Mouse (Mus musculus) embryonic facial prominence, embryonic 10.5 days (tissue): ENCODE data around the gene Iglon5. TPM values are rescaled to one million over a fixed set of nuclear protein-coding genes. Genes with fewer than 3 reads are reported as not detected.
A peak's percentile ranks its signal among the peaks of the same experiment; 100 is the strongest.

Experiments
- DNase-seq: peaks from one replicate; pipeline ENCODE4 v3.0.0-alpha.2; 2017; ENCODE audit warnings: low spot score
- H3K27ac ChIP-seq: fragments of 300-500 bp; sonication (generic); replicated peaks from 2 replicates; pipeline ENCODE4 v1.5.1; 2016; ENCODE audit warnings: mild to moderate bottlenecking
- H3K27me3 ChIP-seq: fragments of 300-500 bp; sonication (generic); replicated peaks from 2 replicates; pipeline ENCODE4 v1.6.1; 2016; ENCODE audit warnings: low read depth, mild to moderate bottlenecking; ENCODE audit not compliant: poor library complexity, severe bottlenecking
- H3K36me3 ChIP-seq: fragments of 300-500 bp; sonication (generic); replicated peaks from 2 replicates; pipeline ENCODE4 v1.6.1; 2016; ENCODE audit warnings: mild to moderate bottlenecking, moderate library complexity
- H3K4me1 ChIP-seq: fragments of 300-500 bp; sonication (generic); 2 replicates; pipeline ENCODE4 v1.6.1; 2016
- H3K4me3 ChIP-seq: fragments of 300-500 bp; sonication (generic); 2 replicates; pipeline ENCODE4 v1.5.1; 2016; ENCODE audit warnings: mild to moderate bottlenecking, moderate library complexity
- H3K9me3 ChIP-seq: fragments of 300-500 bp; sonication (generic); 2 replicates; pipeline ENCODE4 v1.6.1; 2016; ENCODE audit warnings: mild to moderate bottlenecking
- WGBS: fragments of 180-500 bp; shearing (Covaris S2); methylation state at CpG from one replicate; pipeline ENCODE4 v1.1.7; 2016; 5-methylcytosine and 5-hydroxymethylcytosine counted together
- polyA plus RNA-seq: library from polyadenylated mRNA; unstranded; fragments of >200 nt; fragmentation: Nextera tagmentation; extraction: Ambion mirVana; gene quantifications from 2 replicates; pipeline ENCODE4 v1.2.1, GENCODE M21; 2016

Iglon5 gene
- polyA plus RNA-seq, 1 experiment from 2014 or later: 0.71 TPM

DNA sequence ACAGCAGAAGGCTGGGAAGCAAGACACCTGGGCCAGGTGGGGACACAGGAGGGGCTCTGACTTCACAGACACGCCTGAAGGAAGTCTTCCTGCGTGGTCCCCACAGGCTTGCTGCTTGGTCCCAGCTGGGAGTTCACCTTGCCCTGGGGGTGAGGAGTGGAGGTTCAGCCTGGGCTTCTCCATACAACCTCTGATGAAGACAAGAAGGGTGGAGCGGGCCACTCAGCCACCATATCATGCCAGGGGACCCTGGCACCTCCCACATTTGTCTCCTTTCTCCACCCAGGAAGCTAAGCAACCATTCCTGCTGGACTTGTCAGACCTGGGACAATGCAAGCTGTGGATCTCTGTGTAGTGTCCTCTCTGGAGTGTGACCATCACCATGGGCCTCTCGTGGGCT is 27.0 kb downstream of the Iglon5 start, which contains the start of gene Vsig10l:
Vsig10l (plus strand) TSS at position 301 of the 400 bp plus-strand sequence.
- peaks cover 2% of the 10 kb centered on the region; the same call in 1 of the 2 replicates for H3K36me3 ChIP-seq
- peaks cover 54% of the 10 kb centered on the region for H3K27me3 ChIP-seq
- peaks cover 18% of the 10 kb centered on the region for H3K4me1 ChIP-seq
- H3K9me3 ChIP-seq: 0 out of 2 replicates have a peak, but pooled peaks cover 2% of the 10 kb centered on the region
- no peak for DNase-seq
- H3K4me3 ChIP-seq: no peak within 1 kb of the TSS
- H3K27ac ChIP-seq: no peak within 1 kb of the TSS
- 72% methylated on average over 4 of the region's 4 CpGs for WGBS

DNA sequence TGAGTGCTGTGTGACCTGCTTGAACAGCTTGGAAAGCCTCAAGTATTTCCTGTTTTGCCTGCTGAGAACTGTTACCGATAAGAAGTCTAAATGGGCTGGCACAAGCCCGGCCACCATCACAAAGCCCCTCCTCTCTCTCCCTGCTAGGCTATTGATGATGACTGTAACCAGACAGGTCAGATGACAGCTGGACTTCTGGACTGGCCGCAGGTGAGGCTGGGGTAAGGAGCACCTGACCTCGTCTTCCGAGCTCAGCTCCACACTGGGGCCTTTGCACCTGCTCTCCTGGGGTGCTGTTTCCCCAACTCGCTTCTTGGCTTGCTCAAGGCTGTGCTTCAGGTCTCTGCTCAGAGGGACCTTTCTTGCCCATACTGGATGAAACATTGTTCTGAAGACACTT is 35.5 kb downstream of the Iglon5 start:
- no peak overlapping the region for H3K4me3 ChIP-seq
- no peaks in the 10 kb centered on the region for H3K4me1 ChIP-seq
- H3K36me3 ChIP-seq: peaks cover 69% of the 10 kb centered on the region
- 92% methylated on average over 6 of the region's 6 CpGs for WGBS
- no peak overlapping the region for H3K27ac ChIP-seq
- DNase-seq: no peak
- no peaks in the 10 kb centered on the region for H3K27me3 ChIP-seq
- no peaks in the 10 kb centered on the region for H3K9me3 ChIP-seq

DNA sequence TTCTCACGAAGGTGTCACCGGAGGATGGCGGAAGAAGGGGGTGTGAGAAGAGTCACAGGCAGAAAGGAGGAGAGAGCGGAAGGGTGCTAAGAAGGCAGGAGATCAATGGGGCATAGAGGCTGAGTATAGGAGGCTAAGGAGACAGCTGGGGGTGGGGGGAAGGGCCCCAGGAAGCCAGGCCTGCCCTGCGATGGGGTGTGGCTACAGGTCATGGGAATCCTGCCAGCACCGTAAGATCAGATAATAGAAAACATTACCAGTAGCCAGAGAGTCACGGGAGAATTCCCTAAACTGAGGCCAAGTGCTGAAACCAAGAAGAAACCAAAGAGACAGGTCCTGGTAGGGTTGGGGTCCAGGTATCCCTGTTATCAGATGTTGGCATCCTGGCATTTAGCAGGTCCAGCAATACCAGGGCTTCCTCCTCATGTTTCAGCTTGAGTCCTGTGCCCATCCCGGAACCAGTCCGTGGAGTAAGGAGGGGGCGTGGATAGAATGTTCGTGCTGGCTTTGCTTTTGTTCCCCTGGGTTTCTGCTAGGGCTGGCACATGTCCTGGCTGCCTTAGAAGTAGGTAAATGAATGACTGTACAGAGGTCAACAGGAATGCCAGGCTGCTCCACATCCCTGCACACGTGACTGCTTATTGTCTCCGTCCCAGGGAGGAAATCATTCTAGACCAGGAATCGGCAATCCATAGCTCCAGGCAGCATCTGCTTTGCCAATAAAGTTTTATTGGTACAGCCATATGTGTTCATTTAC is 36.1 kb downstream of the Iglon5 start:
- H3K36me3 ChIP-seq: peaks cover 69% of the 10 kb centered on the region
- H3K27ac ChIP-seq: no peak overlapping the region
- DNase-seq: no peak
- H3K4me1 ChIP-seq: no peaks in the 10 kb centered on the region
- H3K27me3 ChIP-seq: no peaks in the 10 kb centered on the region
- H3K4me3 ChIP-seq: no peak overlapping the region
- WGBS: 91% methylated on average over 14 of the region's 14 CpGs
- no peaks in the 10 kb centered on the region for H3K9me3 ChIP-seq

DNA sequence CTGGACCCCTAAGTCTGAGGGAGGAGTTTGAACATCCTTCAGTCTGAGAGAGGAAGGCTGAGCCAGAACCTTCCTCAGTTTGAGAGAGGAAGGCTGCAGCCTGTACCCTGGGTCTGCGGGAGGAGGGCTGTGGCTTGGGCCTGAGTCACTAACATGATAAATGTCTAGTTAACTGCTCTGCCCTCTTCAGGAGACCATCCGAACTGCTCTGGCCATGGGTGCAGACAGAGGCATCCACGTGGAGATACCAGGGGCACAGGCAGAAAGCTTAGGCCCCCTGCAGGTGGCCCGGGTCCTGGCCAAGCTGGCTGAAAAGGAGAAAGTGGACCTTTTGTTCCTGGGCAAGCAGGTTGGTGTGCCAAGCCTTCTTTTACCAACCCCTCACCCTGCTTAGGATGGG is 37.3 kb downstream of the Iglon5 start:
- H3K4me1 ChIP-seq: no peaks in the 10 kb centered on the region
- no peaks in the 10 kb centered on the region for H3K27me3 ChIP-seq
- peaks cover 65% of the 10 kb centered on the region for H3K36me3 ChIP-seq
- no peak overlapping the region for H3K4me3 ChIP-seq
- DNase-seq: no peak
- 43% methylated on average over 4 of the region's 4 CpGs for WGBS
- no peaks in the 10 kb centered on the region for H3K9me3 ChIP-seq
- no peak overlapping the region for H3K27ac ChIP-seq

DNA sequence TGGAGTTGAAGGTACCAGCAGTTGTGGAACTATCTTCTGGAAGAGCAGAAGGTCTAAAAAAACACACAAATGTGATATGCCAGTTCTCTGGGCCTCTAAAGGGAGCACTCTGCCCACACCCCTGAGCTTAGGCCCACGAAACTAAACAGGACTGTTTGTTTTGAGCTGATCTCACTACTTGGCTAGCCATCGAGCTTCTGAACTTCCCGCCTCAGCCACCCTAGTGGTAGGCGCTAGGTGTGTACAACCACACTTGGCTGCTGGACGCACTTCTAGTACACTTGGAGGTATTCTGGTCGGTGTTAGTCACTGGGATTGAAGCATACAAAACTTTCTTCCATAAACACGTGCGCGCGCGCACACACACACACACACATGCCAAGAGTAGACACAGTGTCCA is 38.1 kb downstream of the Iglon5 start:
- H3K4me1 ChIP-seq: no peaks in the 10 kb centered on the region
- 95% methylated on average over 11 of the region's 11 CpGs for WGBS
- no peak overlapping the region for H3K4me3 ChIP-seq
- H3K27me3 ChIP-seq: no peaks in the 10 kb centered on the region
- no peak overlapping the region for H3K27ac ChIP-seq
- peaks cover 56% of the 10 kb centered on the region for H3K36me3 ChIP-seq
- no peak for DNase-seq
- no peaks in the 10 kb centered on the region for H3K9me3 ChIP-seq

DNA sequence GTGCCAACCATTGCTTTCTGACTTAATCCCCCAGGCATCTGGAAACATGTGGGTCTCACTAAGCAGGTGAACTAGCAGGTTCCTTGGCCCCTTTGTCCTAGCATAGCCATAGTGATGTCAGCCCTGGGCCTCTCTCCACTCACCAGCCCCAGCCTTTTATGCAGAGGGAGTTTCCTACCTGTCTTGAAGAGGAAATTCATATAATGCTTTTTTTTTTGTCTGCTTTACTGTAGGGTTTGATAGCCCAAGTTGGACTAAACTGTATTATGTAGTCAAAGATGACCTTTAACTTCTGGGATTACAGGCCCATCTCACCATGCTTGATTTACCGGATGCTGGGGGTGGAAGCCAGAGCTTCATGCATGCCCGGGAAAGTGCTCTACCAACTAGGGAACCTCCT is 40.1 kb downstream of the Iglon5 start:
- peaks cover 4% of the 10 kb centered on the region; the same call in 1 of the 2 replicates for H3K4me1 ChIP-seq
- peaks cover 37% of the 10 kb centered on the region for H3K36me3 ChIP-seq
- WGBS: 96% methylated on average over 2 of the region's 2 CpGs
- H3K9me3 ChIP-seq: no peaks in the 10 kb centered on the region
- no peak overlapping the region for H3K4me3 ChIP-seq
- H3K27me3 ChIP-seq: no peaks in the 10 kb centered on the region
- H3K27ac ChIP-seq: no peak overlapping the region
- no peak for DNase-seq

DNA sequence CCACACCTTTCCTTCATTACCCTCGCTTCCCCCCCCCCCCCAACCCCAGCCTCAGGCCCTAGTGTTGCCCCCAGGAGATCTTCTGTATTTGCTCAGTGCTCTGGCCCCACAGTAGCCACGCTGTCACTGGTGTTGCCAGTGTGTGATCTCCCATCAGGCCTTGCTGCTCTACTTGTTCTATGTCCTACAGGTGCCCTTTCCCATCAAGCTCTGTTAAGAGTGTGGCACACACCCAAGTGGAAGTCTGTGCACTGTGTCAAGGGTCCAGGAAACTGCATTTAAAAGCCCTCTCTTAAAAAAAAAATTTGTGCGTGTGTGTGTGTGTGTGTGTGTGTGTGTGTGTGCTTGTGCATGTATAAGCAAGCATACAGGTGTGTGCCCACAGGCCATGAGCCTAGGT is 41.6 kb downstream of the Iglon5 start:
- H3K9me3 ChIP-seq: no peaks in the 10 kb centered on the region
- 84% methylated on average over 3 of the region's 3 CpGs for WGBS
- H3K27ac ChIP-seq: no peak overlapping the region
- H3K4me3 ChIP-seq: no peak overlapping the region
- no peaks in the 10 kb centered on the region for H3K27me3 ChIP-seq
- peaks cover 12% of the 10 kb centered on the region for H3K4me1 ChIP-seq
- DNase-seq: no peak
- peaks cover 21% of the 10 kb centered on the region for H3K36me3 ChIP-seq

DNA sequence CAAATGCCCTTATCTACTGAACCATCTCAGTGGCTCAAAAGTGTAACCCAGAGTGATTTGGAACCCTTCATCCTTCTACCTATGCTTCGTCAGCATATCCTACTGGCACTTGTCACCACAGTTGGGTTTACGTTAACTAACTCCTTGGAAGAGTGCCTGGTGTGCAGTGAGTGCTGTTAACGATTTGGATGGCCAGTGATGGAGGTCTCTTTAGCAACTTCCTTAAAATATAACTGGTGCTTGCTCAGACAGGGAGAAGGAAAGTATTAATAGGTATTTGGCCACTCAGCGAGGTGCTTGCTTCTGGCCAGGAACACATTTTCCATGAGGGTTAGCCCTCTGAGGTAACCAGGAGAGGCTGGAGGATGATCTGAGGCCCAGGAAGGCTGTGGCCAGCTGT is 42.1 kb downstream of the Iglon5 start:
- DNase-seq: no peak
- 91% methylated on average over 4 of the region's 4 CpGs for WGBS
- no peak overlapping the region for H3K27ac ChIP-seq
- H3K4me1 ChIP-seq: peaks cover 16% of the 10 kb centered on the region
- H3K9me3 ChIP-seq: no peaks in the 10 kb centered on the region
- H3K4me3 ChIP-seq: no peak overlapping the region
- H3K27me3 ChIP-seq: no peaks in the 10 kb centered on the region
- H3K36me3 ChIP-seq: peaks cover 16% of the 10 kb centered on the region

DNA sequence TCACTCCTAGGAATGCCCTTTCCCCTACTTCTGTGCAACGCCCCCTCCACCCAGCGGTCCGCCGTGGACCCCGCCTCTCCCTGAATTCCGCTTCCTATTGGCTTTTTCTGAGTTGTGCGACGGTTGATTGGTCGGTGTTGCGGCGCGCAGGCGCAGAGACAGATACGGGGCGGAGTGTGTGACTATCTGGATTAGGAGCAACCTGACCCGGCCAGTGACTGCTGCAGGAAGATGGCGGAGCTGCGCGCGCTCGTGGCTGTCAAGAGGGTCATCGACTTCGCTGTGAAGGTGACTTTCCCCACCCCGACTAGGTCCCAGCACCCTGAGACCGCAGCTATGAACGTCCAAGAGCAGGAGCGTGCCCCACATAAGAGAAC is 46.0 kb downstream of the Iglon5 start, which contains the start of the genes Etfb and Gm45233:
Etfb (plus strand) TSS at position 167 of the 377 bp plus-strand sequence.
Gm45233 (plus strand) TSS at position 212 of the 377 bp plus-strand sequence.
- DNase-seq: peak; percentile 96
- Histone ChIP-seq H3K36me3 (no peaks in the 10 kb centered on the region), H3K27ac (peak within 1 kb of the TSS; percentile 89), H3K9me3 (no peaks in the 10 kb centered on the region), H3K4me1 (peaks cover 19% of the 10 kb centered on the region), H3K27me3 (no peaks in the 10 kb centered on the region), H3K4me3 (peak within 1 kb of the TSS; percentile 69)
- WGBS: under 1% methylated on average over 27 of the region's 27 CpGs

DNA sequence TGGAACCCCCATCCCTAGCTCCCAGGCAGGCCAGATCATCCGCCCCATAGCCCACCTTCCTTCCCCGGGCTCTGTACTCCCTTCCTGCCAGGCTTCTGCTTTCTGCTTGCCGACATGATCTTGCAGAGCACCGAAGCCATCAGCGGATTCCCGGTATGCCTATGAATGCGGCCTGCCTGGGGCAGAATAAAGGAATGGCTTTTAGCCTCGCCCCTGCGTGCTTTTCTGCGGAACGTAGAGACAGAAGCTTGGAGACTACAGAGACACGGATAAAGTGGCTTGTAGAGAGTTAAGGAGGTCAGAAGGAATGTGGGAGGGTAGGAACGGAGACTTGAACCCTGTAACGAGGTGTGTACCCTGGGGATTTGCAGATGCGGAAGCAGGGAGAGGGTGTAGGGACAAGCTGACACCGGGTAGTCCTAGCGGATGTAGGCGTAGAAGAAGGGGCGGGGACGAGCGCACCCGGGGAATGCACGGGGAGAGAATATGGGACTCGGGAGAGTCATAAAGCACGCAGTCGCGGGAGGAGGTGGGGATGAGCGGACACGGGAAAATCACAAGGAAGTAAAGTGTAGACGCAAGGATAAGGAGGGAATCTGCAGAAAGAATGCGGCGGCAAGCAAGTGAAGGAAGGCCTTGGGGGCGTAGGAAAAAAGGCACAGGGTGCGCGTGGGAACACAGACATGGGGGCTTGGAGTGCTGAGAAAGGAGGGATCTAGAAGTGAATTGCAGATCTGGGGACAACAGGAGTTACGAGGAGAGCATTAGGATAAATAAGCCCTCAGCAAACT is 46.6 kb downstream of the Iglon5 start:
- peak; percentile 78 for DNase-seq
- Histone ChIP-seq H3K27me3 (no peaks in the 10 kb centered on the region), H3K4me3 (peak overlapping the region; percentile 69), H3K9me3 (no peaks in the 10 kb centered on the region), H3K27ac (peak overlapping the region; percentile 89), H3K4me1 (peaks cover 19% of the 10 kb centered on the region), H3K36me3 (no peaks in the 10 kb centered on the region)
- under 1% methylated on average over 36 of the region's 36 CpGs for WGBS

DNA sequence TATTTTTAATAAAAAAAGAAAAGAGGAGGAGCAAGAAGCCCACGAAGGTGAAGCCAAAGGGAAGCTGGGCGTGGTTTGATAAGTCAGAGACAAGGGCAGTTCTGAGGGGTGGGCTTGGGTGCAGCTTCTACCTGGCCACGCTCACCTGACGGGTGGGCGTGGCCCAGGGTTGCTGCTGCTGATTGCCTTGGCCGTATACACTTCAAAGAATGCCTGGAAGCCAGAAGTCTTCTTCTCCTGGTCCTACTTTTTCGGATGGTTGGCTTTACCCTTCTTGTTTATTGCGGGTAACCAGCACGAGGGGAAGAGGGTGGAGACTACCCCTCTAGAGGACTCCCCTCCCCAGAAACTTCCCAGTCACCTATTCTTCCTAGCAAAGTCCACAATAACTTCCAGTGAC is 47.2 kb downstream of the Iglon5 start:
- 9% methylated on average over 9 of the region's 9 CpGs for WGBS
- H3K27me3 ChIP-seq: no peaks in the 10 kb centered on the region
- no peaks in the 10 kb centered on the region for H3K9me3 ChIP-seq
- no peaks in the 10 kb centered on the region for H3K36me3 ChIP-seq
- H3K4me3 ChIP-seq: peak overlapping the region; percentile 69
- peaks cover 19% of the 10 kb centered on the region for H3K4me1 ChIP-seq
- DNase-seq: peak; percentile 13
- H3K27ac ChIP-seq: peak overlapping the region; percentile 89

DNA sequence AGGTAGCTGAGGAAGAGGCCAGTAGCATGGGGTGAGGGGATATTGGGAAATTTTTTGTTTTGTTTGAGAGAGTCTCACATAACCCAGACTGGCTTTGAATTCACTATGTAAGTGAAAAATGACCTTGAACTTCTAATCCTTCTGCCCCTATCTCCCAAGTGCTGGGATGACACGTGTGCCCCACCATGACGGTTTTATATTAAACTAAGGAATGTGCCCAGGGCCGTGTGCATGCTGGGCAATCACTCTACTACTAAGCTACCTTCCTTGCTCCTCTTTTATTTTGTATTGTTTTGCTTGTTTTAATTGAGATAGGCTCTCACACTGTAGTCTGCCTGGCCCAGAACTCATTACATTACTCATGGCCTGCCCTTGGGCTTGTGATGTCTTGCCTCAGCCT is 48.8 kb downstream of the Iglon5 start:
- Histone ChIP-seq H3K4me1 (peaks cover 19% of the 10 kb centered on the region), H3K27ac (no peak overlapping the region), H3K36me3 (no peaks in the 10 kb centered on the region), H3K27me3 (no peaks in the 10 kb centered on the region), H3K9me3 (no peaks in the 10 kb centered on the region), H3K4me3 (no peak overlapping the region)
- DNase-seq: no peak
- 74% methylated on average over 3 of the region's 3 CpGs for WGBS

DNA sequence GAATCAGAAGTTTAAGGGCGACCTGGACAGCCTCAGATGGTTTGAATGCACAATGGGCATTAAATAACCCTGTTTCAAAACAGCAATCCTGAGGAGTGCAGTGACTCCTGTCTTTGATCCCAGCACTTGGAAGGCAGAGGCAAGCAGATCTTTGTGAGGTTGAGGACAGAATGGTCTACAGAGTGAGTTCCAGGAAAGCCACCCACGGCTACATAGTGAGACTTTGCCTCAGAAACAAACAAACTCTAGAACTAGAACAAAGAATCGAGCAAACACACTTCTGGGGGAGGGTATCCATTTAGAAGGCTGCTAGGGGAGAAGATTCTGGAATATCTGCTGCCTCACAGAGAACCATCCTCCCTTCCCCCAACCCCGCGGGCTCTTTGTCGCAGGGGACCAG is 49.4 kb downstream of the Iglon5 start, which contains the start of gene Cldnd2:
Cldnd2 (plus strand) TSS at position 301 of the 400 bp plus-strand sequence.
- DNase-seq: no peak
- Histone ChIP-seq H3K4me3 (no peak within 1 kb of the TSS), H3K9me3 (no peaks in the 10 kb centered on the region), H3K4me1 (peaks cover 19% of the 10 kb centered on the region), H3K27ac (no peak within 1 kb of the TSS), H3K36me3 (no peaks in the 10 kb centered on the region), H3K27me3 (no peaks in the 10 kb centered on the region)
- WGBS: 83% methylated on average over 6 of the region's 6 CpGs
